Mouse (Mus musculus): ENCODE data around the gene Ostm1.

- TF ChIP-seq CTCF (IDR thresholded peaks at IDR 0.05; ENCODE audit: control insufficient read depth, insufficient read depth, insufficient read length) = no peak
- TF ChIP-seq USF1 (IDR thresholded peaks at IDR 0.05; ENCODE audit: low read depth) = no peak
- no peak for TF ChIP-seq MAX (IDR thresholded peaks at IDR 0.05)
- no peak for TF ChIP-seq MYOG (IDR thresholded peaks at IDR 0.05; ENCODE audit: control insufficient read depth, extremely low read depth, insufficient read length)
- TF ChIP-seq CEBPB (IDR thresholded peaks at IDR 0.05; ENCODE audit: low read depth) = no peak
Measured at GRCm38 (mm10) chr10:42714676-42715075, 131.1 kb downstream of the Ostm1 start.
